Mouse (Mus musculus) cerebellum, adult 11-12 months (tissue): ENCODE measurements around the gene Erbb3.
"Not testable (repeated sequence)": the region's sequence is repeated elsewhere in the genome, so short reads cannot be mapped to it uniquely, and the experiment has no call there.

Experiments used
- DNase-seq: peaks from one replicate; pipeline ENCODE4 v3.0.0; 2022

Gene Erbb3

GRCm38 (mm10) chr10:128556286-128556685 lies 33.2 kb downstream of the Erbb3 start:
- no peak for DNase-seq

GRCm38 (mm10) chr10:128555567-128555966 lies 33.9 kb downstream of the Erbb3 start:
- DNase-seq = not testable (repeated sequence)

- DNase-seq = peak; percentile 59
Measured at GRCm38 (mm10) chr10:128550144-128550823, 39.2 kb downstream of the Erbb3 start.

- peak; percentile 80 for DNase-seq
Measured at GRCm38 (mm10) chr10:128549682-128550057, 39.8 kb downstream of the Erbb3 start.

GRCm38 (mm10) chr10:128548947-128549681 lies 40.3 kb downstream of the Erbb3 start, which contains the start of gene Rpl41:
Rpl41 (minus strand) TSS chr10:128549305.
- peak; percentile 97 for DNase-seq

- not testable (repeated sequence) for DNase-seq
Measured at GRCm38 (mm10) chr10:128548051-128548791, 41.2 kb downstream of the Erbb3 start.

GRCm38 (mm10) chr10:128547361-128548032 lies 42.0 kb downstream of the Erbb3 start, which contains the start of gene Zc3h10:
Zc3h10 (minus strand) TSS chr10:128547774.
- DNase-seq = peak; percentile 97

- no peak for DNase-seq
Measured at GRCm38 (mm10) chr10:128546787-128547186, 42.7 kb downstream of the Erbb3 start.

- DNase-seq = no peak
Measured at GRCm38 (mm10) chr10:128546361-128546760, 43.1 kb downstream of the Erbb3 start.

GRCm38 (mm10) chr10:128545570-128545898 lies 43.9 kb downstream of the Erbb3 start:
- peak; percentile 54 for DNase-seq

- DNase-seq = peak; percentile 59
Measured at GRCm38 (mm10) chr10:128544674-128545569, 44.5 kb downstream of the Erbb3 start.

GRCm38 (mm10) chr10:128544151-128544657 lies 45.2 kb downstream of the Erbb3 start:
- DNase-seq = peak; percentile 51

GRCm38 (mm10) chr10:128543100-128543499 lies 46.4 kb downstream of the Erbb3 start:
- DNase-seq = no peak

- no peak for DNase-seq
Measured at GRCm38 (mm10) chr10:128538340-128538870, 51.0 kb downstream of the Erbb3 start.

GRCm38 (mm10) chr10:128536266-128536940 lies 53.0 kb downstream of the Erbb3 start:
- peak; percentile 87 for DNase-seq

GRCm38 (mm10) chr10:128535624-128536265 lies 53.7 kb downstream of the Erbb3 start:
- no peak for DNase-seq

GRCm38 (mm10) chr10:128535206-128535605 lies 54.2 kb downstream of the Erbb3 start:
- DNase-seq = no peak

GRCm38 (mm10) chr10:128526366-128527356 lies 62.8 kb downstream of the Erbb3 start:
- DNase-seq = no peak
